Mouse (Mus musculus) cerebellum, adult 8-10 months (tissue): ENCODE measurements around the gene Garnl3.
"Not testable (repeated sequence)": the region's sequence is repeated elsewhere in the genome, so short reads cannot be mapped to it uniquely, and the experiment has no call there.

Source experiments
- DNase-seq: peaks from one replicate; pipeline ENCODE4 v3.0.0; 2022

Garnl3 gene

DNA sequence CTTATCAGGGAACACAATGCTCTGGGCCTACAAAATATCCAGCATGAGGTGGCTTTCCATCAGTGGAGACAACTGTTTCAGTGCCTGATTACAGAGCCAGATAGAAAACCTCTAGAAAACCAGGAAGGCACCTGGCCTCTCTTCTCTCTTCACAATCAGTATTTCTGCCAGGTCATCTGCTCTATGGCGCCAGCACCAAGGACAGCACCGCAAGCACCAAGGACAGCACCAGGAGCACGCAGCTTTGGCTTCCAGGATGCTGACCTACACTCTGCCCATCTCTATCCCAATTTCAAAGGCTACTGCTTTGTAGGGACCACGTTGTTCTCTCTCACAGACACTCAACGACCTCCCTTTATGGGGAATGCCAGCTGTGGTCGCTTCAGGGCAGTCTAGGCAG lies 113.4 kb downstream of the Garnl3 start:
- DNase-seq, result no peak

GRCm38 (mm10) chr2:33017191-33017590 lies 114.3 kb downstream of the Garnl3 start:
- no peak for DNase-seq

GRCm38 (mm10) chr2:33014877-33015276 lies 116.6 kb downstream of the Garnl3 start:
- DNase-seq, result peak; percentile 91

DNA sequence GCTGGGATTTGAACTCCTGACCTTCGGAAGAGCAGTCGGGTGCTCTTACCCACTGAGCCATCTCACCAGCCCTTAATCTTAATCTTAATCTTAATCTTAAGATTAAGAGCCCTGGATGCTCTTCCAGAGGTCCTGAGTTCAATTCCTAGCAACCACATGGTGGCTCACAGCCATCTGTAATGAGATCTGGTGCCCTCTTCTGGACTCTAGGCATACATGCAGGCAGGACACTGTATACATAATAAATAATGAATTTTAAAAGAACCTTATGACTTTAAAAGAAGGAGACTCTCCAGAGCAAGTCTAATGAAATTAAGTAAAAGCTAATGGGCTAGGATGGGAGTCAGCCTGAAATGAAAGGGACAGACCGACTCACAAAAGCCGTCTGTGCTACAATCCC lies 122.4 kb downstream of the Garnl3 start:
- DNase-seq, result not testable (repeated sequence)

- DNase-seq, result peak; percentile 70
Measured at GRCm38 (mm10) chr2:33005041-33005440, 126.4 kb downstream of the Garnl3 start.

GRCm38 (mm10) chr2:33002144-33002543 lies 129.3 kb downstream of the Garnl3 start:
- no peak for DNase-seq

DNA sequence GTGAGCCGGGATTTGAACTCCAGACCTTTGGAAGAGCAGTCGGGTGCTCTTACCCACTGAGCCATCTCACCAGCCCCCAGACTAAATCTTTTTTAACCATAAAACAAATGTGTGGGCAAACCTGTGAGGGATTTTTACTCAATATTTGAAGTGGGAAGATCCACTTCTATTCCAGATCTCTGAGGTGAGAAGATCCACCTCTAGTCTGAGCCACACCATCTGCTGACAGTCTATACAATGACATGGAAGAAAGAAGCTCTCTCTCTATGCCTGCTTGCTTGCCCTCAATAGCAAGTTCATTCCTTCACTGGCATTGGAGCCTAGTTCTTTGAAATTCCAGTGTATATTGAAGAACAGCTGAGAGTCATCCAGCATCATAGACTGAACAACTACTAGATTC lies 131.7 kb downstream of the Garnl3 start:
- no peak for DNase-seq

- no peak for DNase-seq
Measured at GRCm38 (mm10) chr2:32997792-32998191, 133.7 kb downstream of the Garnl3 start.

- no peak for DNase-seq
Measured at GRCm38 (mm10) chr2:32997081-32997480, 134.4 kb downstream of the Garnl3 start.

GRCm38 (mm10) chr2:32992130-32992529 lies 139.3 kb downstream of the Garnl3 start:
- DNase-seq, result no peak

DNA sequence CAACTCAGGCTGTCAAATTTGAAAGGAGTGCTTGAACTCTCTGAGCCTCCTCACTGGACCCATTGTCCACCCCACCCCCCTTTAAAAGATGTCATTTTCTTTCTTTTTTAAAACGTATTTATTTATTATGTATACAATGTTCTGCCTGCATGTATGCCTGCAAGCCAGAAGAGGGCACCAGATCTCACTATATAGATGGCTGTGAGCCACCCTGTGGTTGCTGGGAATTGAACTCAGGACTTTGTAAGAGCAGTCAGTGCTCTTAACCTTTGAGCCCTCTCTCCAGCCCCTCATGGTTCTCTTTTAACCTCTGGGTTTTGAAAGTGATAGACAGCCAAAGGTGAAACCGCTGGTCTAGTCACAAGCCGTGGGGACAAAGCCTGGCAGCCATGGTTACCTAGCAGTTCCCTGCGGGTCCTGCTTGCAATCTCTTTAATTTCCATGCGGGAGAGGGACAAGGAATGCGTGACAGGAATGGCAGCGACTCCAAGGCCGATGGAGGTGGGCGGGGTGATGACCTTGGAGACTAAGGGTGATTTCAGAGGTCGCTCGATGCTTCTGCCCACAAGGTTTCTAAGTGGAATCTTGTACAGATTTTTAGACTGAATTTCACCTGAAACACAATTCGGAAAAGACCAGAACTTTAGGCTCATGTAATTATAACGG lies 141.2 kb downstream of the Garnl3 start:
- DNase-seq, result no peak

DNA sequence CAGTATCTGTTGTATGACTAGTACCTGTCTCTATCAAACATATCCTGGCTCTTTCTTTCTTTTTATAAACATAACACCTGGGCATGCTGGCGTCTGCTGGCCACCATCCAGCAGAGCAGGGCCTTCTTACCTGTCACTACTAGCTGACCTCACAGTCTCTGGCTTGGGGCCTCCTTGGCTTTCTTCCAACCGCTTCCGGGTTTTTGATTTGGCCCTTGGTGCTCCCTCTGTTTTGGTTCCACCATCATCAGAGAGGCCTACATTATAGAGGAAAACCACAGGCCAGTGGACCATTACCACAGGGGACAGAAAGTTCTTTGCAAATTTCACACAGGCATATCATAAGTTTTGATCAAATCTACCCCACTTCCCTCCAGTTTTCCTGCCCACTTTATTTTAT lies 142.1 kb downstream of the Garnl3 start:
- DNase-seq, result peak; percentile 53

GRCm38 (mm10) chr2:32985844-32986243 lies 145.6 kb downstream of the Garnl3 start:
- no peak for DNase-seq

DNA sequence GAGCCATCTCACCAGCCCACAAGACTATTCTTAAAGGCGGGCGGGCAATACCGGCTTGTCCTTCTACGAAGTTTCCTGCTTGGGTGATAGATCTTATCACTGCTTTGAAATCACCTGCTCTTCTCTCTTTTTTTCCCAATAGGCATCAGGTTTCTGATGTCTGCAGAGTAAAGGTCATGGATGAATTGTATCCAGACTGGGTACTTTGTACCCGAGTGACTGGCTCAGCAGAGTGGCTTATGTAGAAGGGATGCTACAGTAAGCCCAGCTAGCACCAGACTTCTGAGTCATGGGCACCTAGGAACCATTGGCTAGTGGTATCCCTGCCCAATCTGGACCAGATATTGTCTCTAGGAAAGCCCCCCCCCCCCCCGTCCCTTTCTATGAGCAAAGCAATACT lies 147.8 kb downstream of the Garnl3 start:
- no peak for DNase-seq

DNA sequence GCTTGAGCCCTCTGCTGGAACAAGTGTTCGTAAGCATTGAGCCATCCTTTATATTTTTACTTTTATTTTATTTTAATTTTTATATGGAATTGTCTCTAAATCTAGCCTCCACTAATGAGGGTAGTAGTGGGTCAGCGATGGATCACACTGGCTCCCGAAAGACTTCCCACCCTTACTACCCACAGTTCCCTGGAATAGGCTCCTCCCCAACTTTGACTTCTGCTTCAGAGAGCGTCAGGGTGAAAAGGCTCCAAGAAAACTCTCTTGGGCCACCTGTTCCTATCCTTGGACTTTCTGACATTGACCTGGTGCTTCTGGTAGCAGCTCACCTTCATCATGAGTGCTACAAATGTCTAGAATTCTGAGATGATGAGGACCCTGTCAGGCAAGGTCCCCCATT lies 148.8 kb downstream of the Garnl3 start:
- DNase-seq, result no peak

GRCm38 (mm10) chr2:32981725-32982271 lies 149.7 kb downstream of the Garnl3 start, which contains the start of gene Slc2a8:
Slc2a8 (minus strand) TSS chr2:32982083.
- peak; percentile 90 for DNase-seq

DNA sequence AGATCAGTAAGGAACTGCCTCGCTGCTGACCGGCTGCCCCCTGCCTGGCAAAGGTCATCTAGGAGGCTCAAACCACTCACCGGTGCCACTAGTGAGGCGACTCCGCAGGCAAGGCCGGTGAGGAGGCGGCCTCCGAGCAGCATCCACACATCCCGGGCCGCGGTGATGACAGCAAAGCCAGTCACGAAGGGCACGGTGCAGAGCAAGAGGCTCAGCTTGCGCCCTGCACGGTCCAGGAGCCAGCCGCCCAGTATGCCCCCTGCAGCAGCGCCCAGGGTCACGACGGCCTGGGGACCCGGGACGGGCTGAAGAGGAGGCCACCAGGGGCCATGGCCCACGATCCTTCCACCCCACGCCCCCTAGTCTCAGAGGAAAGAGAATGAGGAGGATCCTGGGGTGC lies 150.2 kb downstream of the Garnl3 start:
- DNase-seq, result no peak

- no peak for DNase-seq
Measured at GRCm38 (mm10) chr2:32979675-32980074, 151.8 kb downstream of the Garnl3 start.

- DNase-seq, result no peak
Measured at GRCm38 (mm10) chr2:32978675-32979074, 152.8 kb downstream of the Garnl3 start.

GRCm38 (mm10) chr2:32977114-32977513 lies 154.3 kb downstream of the Garnl3 start:
- DNase-seq, result no peak

GRCm38 (mm10) chr2:32974216-32974615 lies 157.2 kb downstream of the Garnl3 start:
- no peak for DNase-seq

- DNase-seq, result no peak
Measured at GRCm38 (mm10) chr2:32971235-32971634, 160.2 kb downstream of the Garnl3 start.

GRCm38 (mm10) chr2:32969326-32969725 lies 162.1 kb downstream of the Garnl3 start:
- no peak for DNase-seq

GRCm38 (mm10) chr2:32968024-32968614 lies 163.3 kb downstream of the Garnl3 start:
- DNase-seq, result no peak
